Mouse (Mus musculus) MEL (cell line): ENCODE results near the gene Gpc5.

Experiments
- CTCF ChIP-seq, 3 experiments: IDR thresholded peaks in 2 of 3; conservative IDR thresholded peaks in 1 of 3; 2 replicates each; pipeline ENCODE4 v1.5.1; 2011 to 2012; ENCODE audit warnings: low read length in 3 of 3, low read depth in 2 of 3, mild to moderate bottlenecking in 2 of 3, improper control_type of control experiment in 1 of 3, inconsistent platforms in 1 of 3, mixed read lengths in 1 of 3, moderate library complexity in 1 of 3; ENCODE audit not compliant: control insufficient read depth in 1 of 3, insufficient read depth in 1 of 3, poor library complexity in 1 of 3, severe bottlenecking in 1 of 3
- E2F4 ChIP-seq: IDR thresholded peaks from 2 replicates; pipeline ENCODE4 v1.6.1; 2011; ENCODE audit warnings: low read depth, low read length, improper control_type of control experiment, borderline replicate concordance
- ELF1 ChIP-seq: IDR thresholded peaks from 2 replicates; pipeline ENCODE4 v1.6.1; 2014; ENCODE audit warnings: low read depth, mild to moderate bottlenecking, inconsistent platforms, low read length, improper control_type of control experiment, moderate library complexity
- GATA1 ChIP-seq: IDR thresholded peaks from 2 replicates; pipeline ENCODE4 v1.6.1; 2011; ENCODE audit warnings: low read depth, low read length, improper control_type of control experiment
- HCFC1 ChIP-seq: IDR thresholded peaks from 2 replicates; pipeline ENCODE4 v1.6.1; 2012; ENCODE audit warnings: low read depth, mild to moderate bottlenecking, inconsistent platforms, low read length, improper control_type of control experiment, moderate library complexity
- MAX ChIP-seq: IDR thresholded peaks from 2 replicates; pipeline ENCODE4 v1.6.1; 2011; ENCODE audit warnings: low read length, improper control_type of control experiment

DNA sequence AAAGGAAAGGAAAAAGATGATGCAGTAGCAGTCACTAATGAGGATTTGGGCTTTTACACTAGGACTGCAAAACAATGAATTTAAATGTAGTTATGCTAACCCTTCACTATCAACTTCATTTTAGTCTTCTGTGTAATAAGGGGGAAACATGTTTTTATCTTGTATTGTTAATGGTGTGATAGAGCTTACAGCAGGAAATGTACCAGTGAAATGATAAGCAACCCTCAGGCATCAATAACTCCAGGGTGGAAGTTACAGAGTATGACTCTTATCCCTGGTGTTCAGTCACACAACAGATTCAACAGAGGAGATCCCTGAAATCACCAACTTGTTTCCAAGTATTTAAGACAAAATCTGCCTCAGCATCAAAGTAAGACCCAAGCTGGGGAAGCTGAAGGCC is 1120.0 kb downstream of the Gpc5 start:
- no peak for TF ChIP-seq MAX
- no peak for TF ChIP-seq HCFC1
- TF ChIP-seq GATA1: peak; percentile 47; the same call in 1 of the 2 replicates
- TF ChIP-seq CTCF (IDR thresholded peaks at IDR 0.05 in 2 of 3, conservative IDR thresholded peaks at IDR 0.05 in 1 of 3; ENCODE audit: control insufficient read depth in 1 of 3, insufficient read depth in 1 of 3, low read depth in 2 of 3, low read length in 3 of 3, poor library complexity in 1 of 3, severe bottlenecking in 1 of 3): no peak
- TF ChIP-seq ELF1: no peak
- TF ChIP-seq E2F4: no peak
